Mouse (Mus musculus) macrophage (primary cell): Measurements from ENCODE around the gene Uggt2. TPM values are rescaled to one million over a fixed set of nuclear protein-coding genes. Genes with fewer than 3 reads are reported as not detected.

ENCODE experiments used
- H3K27ac ChIP-seq: fragments of 350-480 bp; formaldehyde crosslinking; 2 replicates; pipeline ENCODE4 v1.9.0; 2021
- H3K36me3 ChIP-seq: fragments of 350-480 bp; formaldehyde crosslinking; 2 replicates; pipeline ENCODE4 v1.9.0; 2021; ENCODE audit errors: inconsistent target
- H3K4me3 ChIP-seq: fragments of 350-480 bp; formaldehyde crosslinking; 2 replicates; pipeline ENCODE4 v1.9.0; 2021; ENCODE audit errors: inconsistent target
- H3K79me2 ChIP-seq: fragments of 350-480 bp; formaldehyde crosslinking; 2 replicates; pipeline ENCODE4 v1.9.0; 2021; ENCODE audit errors: inconsistent target
- WGBS: methylation state at CpG from one replicate; pipeline ENCODE4 v1.1.7; 2026; ENCODE audit warnings: inconsistent platforms; ENCODE audit not compliant: missing documents; 5-methylcytosine and 5-hydroxymethylcytosine counted together
- polyA plus RNA-seq: library from polyadenylated mRNA; stranded (reverse); fragments of 250-400 nt; gene quantifications from 3 replicates; pipeline ENCODE4 v1.2.4, GENCODE M21; 2018; ENCODE audit warnings: inconsistent platforms

The Uggt2 gene
- polyA plus RNA-seq, 1 experiment from 2014 or later: 1.6 TPM

DNA sequence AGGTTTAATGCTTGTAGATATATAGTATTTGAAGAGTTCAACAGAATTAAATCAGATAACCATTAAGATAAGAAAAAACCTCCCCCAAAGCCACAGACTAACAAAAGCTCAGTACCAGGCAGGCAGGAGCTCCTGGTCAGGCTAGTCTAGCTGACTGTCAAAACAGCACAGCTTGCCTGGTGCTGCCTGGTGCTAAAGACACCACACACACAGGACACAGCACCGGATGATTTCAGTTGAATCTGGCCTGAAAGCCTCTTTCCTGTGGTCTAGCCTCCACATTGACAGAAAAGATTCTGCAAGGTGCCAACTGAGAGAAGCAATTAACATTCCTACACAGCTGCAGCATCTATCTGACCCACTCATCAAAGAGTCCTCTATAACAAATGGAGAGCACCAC, 37.4 kb downstream of the Uggt2 start:
- Histone ChIP-seq H3K27ac (no peak overlapping the region), H3K79me2 (no peaks in the 10 kb centered on the region), H3K36me3 (no peaks in the 10 kb centered on the region), H3K4me3 (no peak overlapping the region)
- WGBS: 82% methylated on average over 1 of the region's 1 CpGs

DNA sequence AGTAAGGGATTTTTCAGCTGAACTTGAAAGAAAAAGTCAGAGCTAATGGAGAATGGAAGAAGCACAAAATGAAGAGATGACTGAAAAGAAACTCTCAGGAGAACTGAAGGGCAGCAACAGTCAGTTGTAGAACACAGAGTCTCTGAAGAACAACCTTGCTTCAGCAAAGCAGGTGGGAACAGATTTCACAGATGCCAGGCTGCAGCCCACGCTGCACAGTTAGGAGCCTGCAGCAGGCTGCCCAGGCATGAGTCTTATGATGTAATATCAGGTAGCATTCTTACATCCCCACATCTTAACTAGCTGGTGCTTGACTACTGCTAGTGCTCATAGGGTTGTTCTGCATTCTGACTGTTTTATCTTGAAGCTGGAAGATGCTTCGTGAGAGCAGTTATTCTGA, 38.5 kb downstream of the Uggt2 start:
- no peak overlapping the region for H3K4me3 ChIP-seq
- no peak overlapping the region for H3K27ac ChIP-seq
- no peaks in the 10 kb centered on the region for H3K36me3 ChIP-seq
- H3K79me2 ChIP-seq: no peaks in the 10 kb centered on the region
- 88% methylated on average over 2 of the region's 2 CpGs for WGBS

DNA sequence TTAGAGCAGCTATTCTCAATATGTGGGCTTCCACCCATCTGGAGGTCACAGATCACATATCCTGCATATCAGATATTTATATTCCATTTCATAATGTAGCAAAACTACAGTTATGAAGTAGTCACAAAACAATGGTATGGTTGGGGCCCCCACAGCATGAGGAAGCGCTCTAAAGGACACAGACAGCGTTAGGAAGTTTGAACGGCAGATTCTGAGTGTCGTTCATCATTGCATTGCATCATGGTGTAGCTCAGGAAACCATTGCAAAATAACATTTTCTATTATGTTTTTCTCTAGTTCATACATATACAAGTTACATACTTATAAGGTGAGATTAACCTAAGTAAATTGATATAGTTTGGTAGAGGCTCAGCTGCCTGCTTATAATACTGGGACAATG, 42.2 kb downstream of the Uggt2 start:
- 9% methylated on average over 4 of the region's 4 CpGs for WGBS
- Histone ChIP-seq H3K4me3 (no peak overlapping the region), H3K79me2 (no peaks in the 10 kb centered on the region)

DNA sequence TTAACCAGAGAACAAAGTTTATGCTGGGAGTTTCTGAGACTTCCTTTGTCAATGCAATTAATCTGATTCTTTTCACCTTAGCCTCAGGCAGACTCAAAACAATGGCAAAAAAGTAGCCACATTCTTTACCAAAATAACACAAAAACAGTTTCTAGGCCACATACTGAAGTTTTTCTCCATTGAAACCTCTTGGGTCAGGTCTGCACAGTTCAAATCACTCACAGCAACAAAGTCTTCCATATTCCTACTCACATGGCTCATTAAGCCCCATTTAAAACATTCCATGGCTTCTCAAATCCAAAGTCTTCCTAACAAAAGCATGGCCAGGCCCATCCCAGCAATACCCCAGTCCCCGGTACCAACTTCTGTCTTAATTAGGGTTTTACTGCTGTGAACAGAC, 46.3 kb downstream of the Uggt2 start:
- Histone ChIP-seq H3K27ac (no peak overlapping the region), H3K36me3 (no peaks in the 10 kb centered on the region), H3K79me2 (no peaks in the 10 kb centered on the region), H3K4me3 (no peak overlapping the region)
- WGBS: 100% methylated on average over 1 of the region's 1 CpGs

More for the DNA sequence above, 42.2 kb downstream of the Uggt2 start:
- H3K36me3 ChIP-seq: no peaks in the 10 kb centered on the region
- no peak overlapping the region for H3K27ac ChIP-seq

DNA sequence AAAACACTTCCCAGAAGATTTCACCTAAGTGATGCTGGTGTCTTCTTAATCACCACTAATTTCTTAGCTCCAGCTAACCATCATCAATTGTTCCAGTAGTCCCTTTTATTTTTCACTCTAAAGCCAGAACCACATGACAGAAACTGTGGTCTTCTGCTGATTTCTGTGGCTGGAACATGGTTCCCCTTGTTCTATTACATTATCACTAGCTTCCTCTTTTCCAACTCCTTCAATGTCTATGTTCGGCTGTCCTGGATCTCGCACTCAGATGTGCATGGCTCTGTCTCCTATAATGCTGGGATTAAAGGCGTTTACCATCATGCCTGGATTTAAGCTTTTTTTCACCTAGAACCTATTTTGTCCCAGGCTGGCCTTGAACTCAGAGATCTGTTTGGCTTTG, 46.9 kb downstream of the Uggt2 start:
- no peak overlapping the region for H3K27ac ChIP-seq
- 28% methylated on average over 3 of the region's 3 CpGs for WGBS

DNA sequence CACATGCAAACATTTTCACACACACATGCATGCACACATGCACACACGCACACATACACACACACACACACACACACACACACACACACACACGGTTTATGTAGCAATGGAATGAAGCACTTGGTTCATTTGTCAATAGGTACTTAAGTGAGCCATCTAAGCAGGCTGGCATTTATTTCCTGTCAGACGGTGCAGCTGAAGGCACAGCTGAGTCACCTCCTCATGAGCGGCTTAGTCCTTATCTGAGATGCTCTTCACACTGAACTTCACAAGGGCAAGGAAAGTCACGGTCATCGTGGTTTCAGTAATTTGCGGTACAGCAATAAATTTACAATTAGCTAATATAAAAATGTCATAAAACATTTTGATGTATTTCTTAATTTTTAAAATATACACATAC, 55.5 kb downstream of the Uggt2 start:
- 16% methylated on average over 7 of the region's 7 CpGs for WGBS
- Histone ChIP-seq H3K27ac (no peak overlapping the region), H3K4me3 (no peak overlapping the region), H3K36me3 (no peaks in the 10 kb centered on the region), H3K79me2 (no peaks in the 10 kb centered on the region)

More for the DNA sequence above, 46.9 kb downstream of the Uggt2 start:
- no peaks in the 10 kb centered on the region for H3K36me3 ChIP-seq
- no peak overlapping the region for H3K4me3 ChIP-seq
- H3K79me2 ChIP-seq: no peaks in the 10 kb centered on the region

DNA sequence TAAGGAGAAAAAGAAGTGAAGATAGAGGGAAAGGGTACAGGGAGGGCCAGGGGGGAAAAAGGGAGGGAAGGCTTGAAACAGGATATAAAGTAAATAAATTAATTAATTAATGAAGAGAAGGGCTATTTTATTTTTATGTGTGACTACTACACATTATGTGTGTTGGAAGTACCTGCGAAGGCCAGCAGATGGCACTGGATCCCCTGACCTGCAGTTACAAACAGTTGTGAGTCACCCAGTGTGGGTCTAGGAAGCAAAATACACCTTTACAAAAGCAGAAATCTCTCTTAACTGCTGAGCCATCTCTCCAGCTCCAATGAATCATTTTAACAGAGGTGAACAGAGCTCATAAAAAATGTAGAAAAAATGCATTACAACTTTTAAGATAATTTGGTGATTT, 59.0 kb downstream of the Uggt2 start:
- no peak overlapping the region for H3K4me3 ChIP-seq
- no peaks in the 10 kb centered on the region for H3K79me2 ChIP-seq
- H3K36me3 ChIP-seq: no peaks in the 10 kb centered on the region
- WGBS: 67% methylated on average over 1 of the region's 1 CpGs
- H3K27ac ChIP-seq: no peak overlapping the region

DNA sequence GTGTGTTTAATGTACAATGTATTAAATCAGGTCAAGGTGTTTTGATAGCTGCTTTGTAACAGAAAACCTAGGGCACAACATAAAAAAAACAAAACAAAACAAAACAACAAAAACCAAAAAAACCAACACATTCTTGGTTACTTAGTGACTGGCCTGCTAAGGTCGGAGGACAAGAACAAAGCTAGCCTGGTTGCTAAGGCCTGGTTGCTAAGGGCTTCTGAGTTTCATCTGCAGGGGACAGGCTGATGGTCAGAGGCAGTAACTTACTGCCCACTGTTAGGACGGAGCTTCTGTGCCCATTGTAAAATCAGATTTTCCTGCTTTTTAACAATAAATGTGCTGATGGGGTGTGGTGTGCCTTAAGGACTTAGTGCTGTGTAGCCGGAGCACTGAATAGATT, 61.5 kb downstream of the Uggt2 start:
- H3K79me2 ChIP-seq: no peaks in the 10 kb centered on the region
- H3K36me3 ChIP-seq: no peaks in the 10 kb centered on the region
- 91% methylated on average over 3 of the region's 3 CpGs for WGBS

DNA sequence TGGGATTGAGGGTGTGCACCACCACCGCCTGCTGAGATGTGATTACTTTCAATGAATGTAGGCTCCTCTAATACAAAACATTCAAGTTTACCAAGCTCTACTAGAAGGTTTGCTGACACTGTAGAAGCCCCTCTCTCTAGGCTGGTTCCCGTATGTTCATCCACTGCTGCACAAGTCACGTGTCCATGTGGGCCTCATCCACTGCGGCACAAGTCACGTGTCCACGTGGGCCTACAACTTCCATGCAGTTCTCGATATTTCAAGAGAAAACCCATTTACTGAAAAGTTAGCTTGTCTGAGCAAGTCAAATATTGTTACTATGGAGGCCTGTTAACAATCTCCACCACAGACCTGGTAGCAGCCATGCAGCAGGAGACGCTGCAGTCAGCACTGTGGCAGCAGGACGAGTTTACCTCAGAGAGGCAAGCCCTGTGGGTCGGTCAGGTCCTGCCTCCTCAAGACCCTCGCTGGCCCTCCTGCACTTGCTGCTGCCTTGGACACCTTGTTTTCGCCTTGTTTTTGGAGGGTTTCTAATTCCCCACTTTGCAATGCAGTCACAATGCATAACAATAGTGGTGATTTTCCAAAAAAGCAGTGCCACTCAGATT, 62.0 kb downstream of the Uggt2 start:
- no peaks in the 10 kb centered on the region for H3K79me2 ChIP-seq
- no peak overlapping the region for H3K4me3 ChIP-seq
- no peak overlapping the region for H3K27ac ChIP-seq
- no peaks in the 10 kb centered on the region for H3K36me3 ChIP-seq
- 96% methylated on average over 12 of the region's 12 CpGs for WGBS

More for the DNA sequence above, 61.5 kb downstream of the Uggt2 start:
- H3K4me3 ChIP-seq: no peak overlapping the region
- H3K27ac ChIP-seq: no peak overlapping the region

DNA sequence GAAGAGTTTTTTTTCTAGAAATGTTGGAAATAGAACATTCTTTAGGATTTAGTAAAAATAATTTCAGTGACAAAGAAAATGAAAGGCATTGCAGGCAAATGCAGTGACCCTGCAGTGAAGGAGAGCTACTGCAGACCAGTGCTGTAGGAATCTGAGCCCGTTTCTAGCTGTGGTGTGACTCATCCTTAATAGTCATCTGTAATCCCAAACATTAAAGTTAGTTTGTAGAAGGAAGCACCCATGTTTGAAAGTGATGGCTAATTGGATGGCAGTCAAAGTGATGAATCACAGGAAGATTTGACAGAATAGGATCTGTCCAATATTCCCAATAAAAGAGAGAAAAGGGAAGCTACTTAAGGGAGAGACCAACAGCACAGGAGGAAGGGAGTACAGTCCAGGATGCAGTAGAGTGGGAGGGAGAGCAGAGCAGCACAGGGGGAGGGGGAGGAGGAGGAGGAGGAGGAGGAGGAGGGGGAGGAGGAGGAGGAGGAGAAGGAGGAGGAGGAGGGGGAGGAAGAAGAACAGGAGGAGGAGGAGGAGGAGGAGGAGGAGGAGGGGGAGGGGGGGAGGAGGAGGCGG, 71.5 kb downstream of the Uggt2 start:
- WGBS: 36% methylated on average over 1 of the region's 2 CpGs
- no peaks in the 10 kb centered on the region for H3K36me3 ChIP-seq
- no peaks in the 10 kb centered on the region for H3K79me2 ChIP-seq
- H3K27ac ChIP-seq: no peak overlapping the region
- H3K4me3 ChIP-seq: no peak overlapping the region

DNA sequence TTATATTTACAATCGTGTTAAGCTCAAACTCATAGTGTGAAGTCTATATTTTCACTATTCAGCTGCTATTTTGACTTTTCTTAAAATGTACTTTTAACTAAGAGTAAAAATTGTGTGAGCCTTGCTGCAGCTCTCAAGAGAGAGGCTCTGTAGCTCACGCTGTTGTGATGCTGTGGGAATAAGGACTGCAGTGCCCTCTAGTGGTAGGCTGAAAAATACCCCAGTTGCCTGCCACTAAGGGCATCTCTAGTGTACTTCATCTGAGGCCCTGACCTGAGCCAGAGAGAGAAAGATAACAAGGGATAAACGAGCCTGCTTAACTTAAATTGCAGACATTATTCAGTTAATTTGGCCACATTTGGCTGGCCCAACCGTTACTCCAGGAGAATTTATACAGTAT, 72.1 kb downstream of the Uggt2 start:
- Histone ChIP-seq H3K79me2 (no peaks in the 10 kb centered on the region), H3K36me3 (no peaks in the 10 kb centered on the region), H3K4me3 (no peak overlapping the region), H3K27ac (no peak overlapping the region)
- WGBS: 40% methylated on average over 4 of the region's 4 CpGs

DNA sequence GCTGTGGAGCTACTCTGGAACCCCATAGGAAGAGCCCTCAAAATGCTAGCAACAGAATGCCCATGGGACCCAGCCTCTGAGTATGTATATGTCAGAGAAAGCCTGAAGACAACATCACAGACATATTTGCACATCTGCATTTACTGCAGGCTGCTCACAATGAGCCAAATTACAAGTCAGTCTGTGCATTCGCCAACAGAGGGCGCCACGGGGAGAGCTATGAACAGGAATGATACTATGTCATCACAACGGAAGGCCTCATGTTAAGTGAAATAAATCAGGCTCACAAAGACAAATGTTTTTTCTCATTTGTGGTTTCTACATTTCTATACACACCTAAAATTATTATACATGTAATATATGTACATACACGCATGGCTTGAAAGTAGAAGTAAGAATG, 73.3 kb downstream of the Uggt2 start:
- H3K36me3 ChIP-seq: no peaks in the 10 kb centered on the region
- H3K27ac ChIP-seq: no peak overlapping the region
- H3K79me2 ChIP-seq: no peaks in the 10 kb centered on the region
- H3K4me3 ChIP-seq: no peak overlapping the region
- WGBS: 66% methylated on average over 5 of the region's 5 CpGs

DNA sequence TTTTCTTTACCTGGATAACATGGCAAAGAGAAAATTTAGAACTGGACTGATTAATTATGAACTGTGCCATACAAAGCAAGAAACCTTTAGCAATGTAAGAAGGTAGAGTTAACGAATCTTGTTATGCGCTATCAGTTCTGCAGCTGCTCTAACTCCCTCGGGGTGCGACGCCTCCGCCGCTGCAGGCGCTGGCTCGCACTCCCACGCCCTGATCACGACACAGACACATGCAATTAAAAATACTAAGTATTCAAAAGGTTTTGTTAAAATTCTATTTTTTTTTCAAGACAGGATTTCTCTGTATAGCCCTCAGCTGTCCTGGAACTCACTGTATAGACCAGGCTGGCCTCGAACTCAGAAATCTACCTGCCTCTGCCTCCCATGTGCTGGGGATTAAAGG, 85.7 kb downstream of the Uggt2 start:
- no peak overlapping the region for H3K4me3 ChIP-seq
- no peak overlapping the region for H3K27ac ChIP-seq
- no peaks in the 10 kb centered on the region for H3K36me3 ChIP-seq
- no peaks in the 10 kb centered on the region for H3K79me2 ChIP-seq
- WGBS: 85% methylated on average over 12 of the region's 12 CpGs

DNA sequence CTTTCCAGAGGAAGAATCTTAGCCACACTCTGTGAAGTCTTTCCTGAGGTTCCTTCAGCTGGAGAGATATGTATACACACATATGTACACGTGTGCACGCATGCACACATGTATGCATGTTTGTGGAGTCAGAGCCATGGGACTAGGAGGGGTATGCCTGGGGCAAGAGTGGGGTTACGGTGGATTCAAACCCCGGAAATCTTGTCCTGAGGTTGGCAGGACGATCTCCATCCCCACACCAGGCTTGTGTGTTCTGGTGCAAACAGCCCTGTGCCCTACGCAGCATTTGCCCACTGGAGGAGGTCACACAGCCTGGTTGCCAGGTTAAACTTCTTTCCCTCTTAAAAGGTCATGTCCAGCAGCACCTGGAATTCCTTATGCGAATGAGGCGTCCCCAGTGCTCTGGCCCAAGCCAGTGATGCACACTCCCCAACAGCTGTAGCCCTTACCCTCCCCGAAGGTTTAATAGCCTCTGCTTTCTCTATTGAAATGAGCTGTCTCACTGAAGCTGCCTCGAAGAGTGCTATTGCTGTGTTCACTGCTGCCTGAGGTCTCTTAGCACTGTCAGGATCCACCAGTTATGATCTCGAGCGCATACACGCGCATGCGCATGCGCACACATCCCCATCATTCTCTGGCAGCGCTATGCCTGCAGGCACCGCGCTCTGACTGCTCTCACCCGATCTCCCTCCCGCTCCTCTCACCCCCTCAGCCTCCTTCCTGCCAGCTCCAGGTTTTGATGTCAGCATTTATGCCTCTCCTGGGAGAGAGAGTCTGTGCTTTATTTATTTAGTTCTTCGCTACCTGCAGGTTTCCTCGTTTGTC, 86.4 kb downstream of the Uggt2 start:
- WGBS: 71% methylated on average over 23 of the region's 23 CpGs
- no peaks in the 10 kb centered on the region for H3K79me2 ChIP-seq
- no peak overlapping the region for H3K27ac ChIP-seq
- H3K36me3 ChIP-seq: no peaks in the 10 kb centered on the region
- no peak overlapping the region for H3K4me3 ChIP-seq

DNA sequence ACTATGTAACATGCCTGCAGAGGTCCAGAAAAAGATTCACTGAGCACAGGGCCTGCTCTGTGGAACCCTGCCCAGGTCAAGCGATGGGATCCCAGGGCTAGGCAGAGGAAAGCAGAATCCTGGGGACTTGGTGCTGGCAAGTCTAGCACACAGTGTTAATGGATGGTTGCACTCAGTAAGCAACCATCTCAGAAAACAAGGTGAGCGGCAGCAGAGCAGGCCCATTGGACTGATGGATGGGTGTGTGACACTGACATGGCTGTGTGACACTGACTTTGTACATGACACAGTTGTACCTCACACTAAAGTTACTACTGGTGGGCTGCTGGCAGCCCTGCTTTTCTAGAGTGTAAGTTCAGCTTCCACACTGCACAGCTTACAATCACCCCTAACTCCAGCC, 89.7 kb downstream of the Uggt2 start:
- Histone ChIP-seq H3K79me2 (no peaks in the 10 kb centered on the region), H3K36me3 (no peaks in the 10 kb centered on the region), H3K4me3 (no peak overlapping the region), H3K27ac (no peak overlapping the region)
- WGBS: 97% methylated on average over 2 of the region's 2 CpGs
